Mouse (Mus musculus) midbrain, embryonic 11.5 days (tissue): ENCODE results near the gene Mpzl2. TPM values are rescaled to one million over a fixed set of nuclear protein-coding genes. Genes with fewer than 3 reads are reported as not detected.

ENCODE experiments used
- ATAC-seq: fragments of 200-750 bp; cut with Nextera tagmentation; 2 replicates; pipeline ENCODE4 v1.8.0; 2017; ENCODE audit warnings: moderate TSS enrichment, moderate library complexity; ENCODE audit not compliant: low FRiP score
- DNase-seq: peaks from one replicate; pipeline ENCODE4 v3.0.0; 2015; ENCODE audit warnings: low spot score; ENCODE audit errors: missing footprints
- H3K27ac ChIP-seq: fragments of 300-500 bp; sonication (generic); 2 replicates; pipeline ENCODE4 v1.5.1; 2014; ENCODE audit warnings: low read depth, low read length
- H3K27me3 ChIP-seq: fragments of 300-500 bp; sonication (generic); 2 replicates; pipeline ENCODE4 v1.6.1; 2014; ENCODE audit warnings: mild to moderate bottlenecking, low read length, moderate library complexity, mixed read lengths; ENCODE audit not compliant: control insufficient read depth, insufficient read depth
- H3K36me3 ChIP-seq: fragments of 300-500 bp; sonication (generic); 2 replicates; pipeline ENCODE4 v1.6.1; 2014; ENCODE audit warnings: mild to moderate bottlenecking, low read length, moderate library complexity, mixed read lengths; ENCODE audit not compliant: control insufficient read depth, insufficient read depth
- H3K4me1 ChIP-seq: fragments of 300-500 bp; sonication (generic); 2 replicates; pipeline ENCODE4 v1.6.1; 2014; ENCODE audit warnings: low read length; ENCODE audit not compliant: control insufficient read depth, insufficient read depth
- H3K4me2 ChIP-seq: fragments of 300-500 bp; sonication (generic); 2 replicates; pipeline ENCODE4 v1.6.1; 2014; ENCODE audit warnings: mild to moderate bottlenecking, moderate library complexity
- H3K4me3 ChIP-seq: fragments of 300-500 bp; sonication (generic); 2 replicates; pipeline ENCODE4 v1.5.1; 2014; ENCODE audit warnings: low read depth, low read length
- H3K9ac ChIP-seq: fragments of 300-500 bp; sonication (generic); 2 replicates; pipeline ENCODE4 v1.6.1; 2014; ENCODE audit warnings: low read length
- H3K9me3 ChIP-seq: fragments of 300-500 bp; sonication (generic); 2 replicates; pipeline ENCODE4 v1.6.1; 2016; ENCODE audit warnings: low read length; ENCODE audit not compliant: control insufficient read depth
- WGBS: fragments of 180-500 bp; shearing (Covaris S2); extraction: QIAGEN DNeasy Blood & Tissue Kit; methylation state at CpG from one replicate; pipeline ENCODE4 v1.1.7; 2014; 5-methylcytosine and 5-hydroxymethylcytosine counted together
- polyA plus RNA-seq: library from polyadenylated mRNA; unstranded; fragments of >200 nt; fragmentation: Nextera tagmentation; extraction: Ambion mirVana; gene quantifications from 2 replicates; pipeline ENCODE4 v1.2.1, GENCODE M21; 2014

Mpzl2 gene
- polyA plus RNA-seq, 1 experiment from 2014 or later = 0.63 TPM

DNA sequence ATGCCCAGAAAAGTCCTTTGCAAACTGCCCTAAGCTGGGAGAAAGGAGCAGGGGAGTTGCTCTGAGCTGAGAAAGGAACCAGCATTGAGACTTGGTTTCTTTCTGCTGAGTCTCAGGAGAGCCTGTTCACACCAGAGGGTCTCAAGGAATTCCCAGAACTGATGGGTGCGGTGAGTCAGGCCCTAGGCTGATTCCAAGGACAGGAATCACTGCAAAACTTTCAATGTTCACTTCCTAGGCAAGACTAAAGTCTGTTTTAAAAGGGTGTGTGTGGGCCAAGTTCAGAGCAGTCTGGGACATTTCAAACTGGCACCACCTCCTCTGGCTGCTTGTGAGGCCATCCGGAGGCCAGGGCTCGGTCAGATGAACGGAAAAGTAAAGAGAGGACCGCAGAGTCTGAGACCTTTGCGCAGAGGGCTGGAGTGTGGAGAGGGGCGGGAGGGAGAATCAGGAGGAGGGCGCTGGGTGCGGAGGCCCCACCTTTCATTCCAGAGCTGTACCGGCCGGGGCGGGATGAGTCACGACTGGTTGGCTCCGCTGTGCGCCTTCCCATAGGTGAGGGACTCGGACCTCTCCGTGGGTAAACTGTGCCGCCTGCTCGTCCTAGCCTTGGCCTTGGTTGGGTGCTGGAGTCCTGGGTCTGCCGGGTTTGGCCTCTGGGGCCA, 2.6 kb downstream of the Mpzl2 start:
- no peaks in the 10 kb centered on the region for H3K9me3 ChIP-seq
- H3K36me3 ChIP-seq = no peaks in the 10 kb centered on the region
- H3K4me1 ChIP-seq = no peaks in the 10 kb centered on the region
- WGBS = 1% methylated on average over 20 of the region's 20 CpGs
- no peak overlapping the region for H3K27ac ChIP-seq
- H3K4me2 ChIP-seq = 0 out of 2 replicates have a peak overlapping the region, but pooled peaks have one; percentile 15
- no peak overlapping the region for H3K4me3 ChIP-seq
- peaks cover 46% of the 10 kb centered on the region for H3K27me3 ChIP-seq
- ATAC-seq = no peak
- no peak overlapping the region for H3K9ac ChIP-seq
- peak; percentile 88 for DNase-seq

DNA sequence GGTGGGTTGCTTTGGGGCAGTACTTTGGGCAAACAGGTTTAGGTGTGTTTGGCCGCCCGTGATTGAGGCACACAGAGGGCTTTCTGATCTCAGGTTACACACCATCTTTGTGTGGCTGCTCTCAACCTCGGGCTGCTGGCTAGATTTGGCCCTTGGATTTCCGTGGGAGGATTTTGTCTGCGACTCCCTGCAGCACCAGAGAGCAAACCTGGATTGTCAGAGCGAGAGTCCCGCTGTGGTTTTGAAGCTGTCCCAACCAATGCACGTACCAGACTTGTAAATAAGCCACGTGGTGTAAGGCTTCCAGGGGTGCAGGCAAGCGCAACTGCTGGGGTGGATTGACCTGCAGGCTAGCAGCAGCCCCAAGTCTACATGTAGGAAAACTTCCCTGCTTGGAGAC, 3.3 kb downstream of the Mpzl2 start:
- H3K9me3 ChIP-seq = no peaks in the 10 kb centered on the region
- H3K4me1 ChIP-seq = no peaks in the 10 kb centered on the region
- H3K4me3 ChIP-seq = no peak overlapping the region
- 0 out of 2 replicates have a peak overlapping the region, but pooled peaks have one; percentile 15 for H3K4me2 ChIP-seq
- H3K36me3 ChIP-seq = no peaks in the 10 kb centered on the region
- DNase-seq (peak; percentile 87), ATAC-seq (no peak)
- H3K9ac ChIP-seq = no peak overlapping the region
- no peak overlapping the region for H3K27ac ChIP-seq
- H3K27me3 ChIP-seq = peaks cover 46% of the 10 kb centered on the region
- 0% methylated on average over 10 of the region's 10 CpGs for WGBS

DNA sequence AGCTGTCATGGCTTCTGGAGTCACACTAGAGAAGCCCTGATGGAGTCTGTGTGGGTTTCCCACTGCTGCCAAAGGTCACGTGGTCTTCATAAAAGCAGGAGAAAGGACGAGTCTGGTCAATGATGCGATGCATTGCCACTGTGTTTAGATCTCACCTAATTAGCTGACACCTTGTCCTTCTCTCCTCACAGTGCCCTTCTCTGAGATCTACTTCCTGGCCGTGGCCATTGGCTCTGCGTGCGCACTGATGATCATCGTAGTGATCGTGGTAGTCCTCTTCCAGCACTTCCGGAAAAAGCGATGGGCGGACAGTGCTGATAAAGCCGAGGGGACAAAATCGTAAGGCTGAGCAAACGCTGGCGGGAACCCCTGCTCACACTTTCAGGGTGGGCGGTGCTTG, 7.4 kb downstream of the Mpzl2 start:
- WGBS = 91% methylated on average over 16 of the region's 16 CpGs
- no peak overlapping the region for H3K9ac ChIP-seq
- no peak overlapping the region for H3K4me2 ChIP-seq
- H3K4me3 ChIP-seq = no peak overlapping the region
- H3K36me3 ChIP-seq = no peaks in the 10 kb centered on the region
- H3K27ac ChIP-seq = no peak overlapping the region
- H3K9me3 ChIP-seq = no peaks in the 10 kb centered on the region
- H3K27me3 ChIP-seq = peaks cover 20% of the 10 kb centered on the region
- H3K4me1 ChIP-seq = no peaks in the 10 kb centered on the region
- ATAC-seq (no peak), DNase-seq (no peak)

DNA sequence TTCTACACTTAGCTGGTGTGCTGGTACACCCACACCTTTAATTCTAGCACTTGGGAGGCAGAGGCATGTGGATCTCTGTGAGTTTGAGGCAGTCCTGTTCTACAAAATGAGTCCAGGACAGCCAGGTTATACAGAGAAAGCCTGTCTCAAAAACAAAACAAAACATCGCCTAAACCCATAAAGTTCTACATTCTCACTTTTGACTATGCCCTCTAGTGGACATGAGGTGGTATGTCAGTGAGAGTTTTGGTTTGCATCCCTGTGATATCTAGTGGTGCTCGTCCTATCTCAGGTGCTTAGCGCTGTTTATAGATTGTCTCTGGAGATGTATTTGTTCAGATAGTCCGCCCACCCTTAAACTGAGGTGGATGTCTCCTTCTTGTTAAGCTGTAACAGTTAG, 8.9 kb downstream of the Mpzl2 start:
- ATAC-seq = no peak
- Histone ChIP-seq H3K9ac (no peak overlapping the region), H3K4me3 (no peak overlapping the region), H3K36me3 (no peaks in the 10 kb centered on the region), H3K27me3 (peaks cover 5% of the 10 kb centered on the region), H3K9me3 (no peaks in the 10 kb centered on the region), H3K4me1 (no peaks in the 10 kb centered on the region), H3K27ac (no peak overlapping the region), H3K4me2 (no peak overlapping the region)
- 42% methylated on average over 4 of the region's 4 CpGs for WGBS
- DNase-seq = peak; percentile 92

DNA sequence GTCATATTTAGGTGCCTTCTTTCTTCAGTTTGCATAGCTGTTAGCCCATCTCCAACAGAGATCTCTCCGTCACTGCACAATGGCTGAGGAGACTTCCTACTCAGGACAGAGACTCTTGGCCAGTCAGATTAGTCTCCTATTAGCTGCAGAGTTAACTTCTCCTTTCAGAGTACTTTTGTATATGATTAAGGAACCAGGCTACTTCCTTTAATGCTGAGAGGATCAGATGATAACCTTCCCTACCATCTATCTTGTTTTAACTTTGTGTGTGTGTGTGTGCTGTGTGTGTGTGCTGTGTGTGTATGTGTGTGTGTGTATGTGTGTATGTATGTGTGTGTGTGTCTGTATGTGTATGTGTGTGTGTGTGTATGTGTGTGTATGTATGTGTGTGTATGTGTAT, 10.1 kb downstream of the Mpzl2 start:
- H3K4me2 ChIP-seq = no peak overlapping the region
- H3K4me3 ChIP-seq = no peak overlapping the region
- ATAC-seq (no peak), DNase-seq (no peak)
- H3K9ac ChIP-seq = no peak overlapping the region
- no peaks in the 10 kb centered on the region for H3K27me3 ChIP-seq
- no peaks in the 10 kb centered on the region for H3K36me3 ChIP-seq
- no peaks in the 10 kb centered on the region for H3K4me1 ChIP-seq
- no peaks in the 10 kb centered on the region for H3K9me3 ChIP-seq
- no peak overlapping the region for H3K27ac ChIP-seq
- 93% methylated on average over 1 of the region's 1 CpGs for WGBS

DNA sequence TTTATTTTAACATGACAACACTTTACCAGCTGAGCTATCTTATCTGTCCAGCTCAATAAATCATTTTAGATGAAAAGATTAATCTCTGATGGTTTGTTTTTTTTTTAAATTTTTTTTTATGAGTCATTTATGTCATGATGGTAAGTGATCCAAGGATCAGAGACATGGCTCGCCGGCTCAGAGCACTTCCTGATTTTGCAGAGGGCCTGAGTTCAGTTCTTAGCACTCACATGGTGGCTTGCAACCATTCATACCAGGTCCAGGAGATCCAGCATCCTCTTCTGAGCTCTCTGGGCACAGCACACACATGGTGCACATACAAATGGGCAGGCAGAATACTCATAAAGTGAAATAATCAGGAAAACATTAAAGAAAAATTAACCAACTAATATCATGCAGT, 10.7 kb downstream of the Mpzl2 start:
- Histone ChIP-seq H3K9ac (no peak overlapping the region), H3K27me3 (no peaks in the 10 kb centered on the region), H3K36me3 (no peaks in the 10 kb centered on the region), H3K4me1 (no peaks in the 10 kb centered on the region), H3K4me2 (no peak overlapping the region), H3K9me3 (no peaks in the 10 kb centered on the region), H3K4me3 (no peak overlapping the region), H3K27ac (no peak overlapping the region)
- WGBS = 92% methylated on average over 2 of the region's 2 CpGs
- ATAC-seq = no peak
- DNase-seq = no peak

DNA sequence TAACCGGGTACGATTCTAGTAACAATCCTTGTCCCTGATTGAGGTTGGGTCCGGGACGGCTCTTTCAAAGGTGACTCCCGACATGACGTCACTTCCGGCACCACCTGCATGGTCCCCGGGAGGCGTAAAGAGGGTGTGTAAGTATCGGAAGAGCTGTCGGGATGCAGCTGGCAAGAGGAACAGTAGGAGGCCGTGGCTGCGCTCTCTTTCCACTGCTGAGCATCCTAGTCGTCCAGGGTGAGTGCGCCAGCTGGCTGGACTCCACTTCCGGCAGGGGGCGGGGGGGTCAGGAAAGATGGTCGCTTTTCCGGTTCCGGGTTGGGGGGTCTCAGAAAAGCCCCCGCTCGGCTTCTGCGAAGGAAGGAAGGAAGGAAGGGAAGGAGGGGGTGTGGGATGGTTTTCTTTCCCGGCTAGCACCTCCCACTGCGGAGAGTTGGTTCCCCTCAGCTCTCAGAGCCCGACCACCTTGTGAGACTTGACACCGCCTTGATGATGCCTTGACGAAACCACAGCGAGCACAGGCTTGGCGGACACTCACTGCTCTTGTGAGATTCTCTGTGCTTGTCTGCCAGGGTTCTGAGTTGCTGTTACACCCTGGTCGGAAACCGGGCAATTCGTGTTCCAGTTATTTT, 15.6 kb downstream of the Mpzl2 start, which contains the start of gene Mpzl3:
Gene Mpzl3, plus strand, starts transcription at position 105 of the 632 bp plus-strand sequence.
- Histone ChIP-seq H3K4me1 (no peaks in the 10 kb centered on the region), H3K27ac (peak within 1 kb of the TSS; percentile 97), H3K36me3 (no peaks in the 10 kb centered on the region), H3K27me3 (0 out of 2 replicates have a peak, but pooled peaks cover 2% of the 10 kb centered on the region), H3K9me3 (no peaks in the 10 kb centered on the region), H3K9ac (peak within 1 kb of the TSS; percentile 64), H3K4me3 (peak within 1 kb of the TSS; percentile 58), H3K4me2 (peak within 1 kb of the TSS; percentile 54)
- ATAC-seq (peak; percentile 97), DNase-seq (peak; percentile 99)
- under 1% methylated on average over 33 of the region's 33 CpGs for WGBS

DNA sequence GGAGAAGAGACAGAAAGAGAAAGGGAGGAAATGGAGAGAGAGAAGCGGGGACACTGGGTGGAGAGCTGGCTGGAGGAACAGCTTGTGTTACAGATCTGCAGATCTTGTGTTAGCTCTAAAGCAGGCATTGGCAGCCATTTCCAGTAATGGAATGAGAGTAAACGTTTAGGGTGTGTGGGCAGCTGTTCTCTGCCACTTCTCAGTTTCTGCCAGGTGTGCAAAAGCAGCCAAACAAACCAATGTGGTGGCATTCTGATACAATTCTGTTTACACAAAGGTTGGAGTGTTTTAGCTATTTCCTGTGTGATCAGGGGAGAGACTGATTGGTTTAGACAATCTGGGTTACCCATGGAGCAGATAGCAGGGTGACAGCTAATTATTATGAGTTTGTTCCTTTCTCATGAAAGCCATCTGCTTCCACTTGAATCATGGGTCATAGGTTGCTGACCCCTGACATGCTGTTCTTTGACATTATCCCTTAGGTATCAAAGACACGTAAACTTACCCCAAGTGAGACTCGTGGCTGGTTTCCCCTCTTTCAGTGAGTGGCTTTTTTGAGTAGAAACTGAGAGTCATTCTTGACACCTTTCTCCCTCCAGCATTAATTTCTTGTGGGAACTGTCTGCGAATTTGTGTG, 18.8 kb downstream of the Mpzl2 start:
- DNase-seq (no peak), ATAC-seq (no peak)
- no peak overlapping the region for H3K9ac ChIP-seq
- 46% methylated on average over 5 of the region's 5 CpGs for WGBS
- no peak overlapping the region for H3K27ac ChIP-seq
- no peak overlapping the region for H3K4me2 ChIP-seq
- no peaks in the 10 kb centered on the region for H3K9me3 ChIP-seq
- H3K4me3 ChIP-seq = no peak overlapping the region
- H3K27me3 ChIP-seq = 0 out of 2 replicates have a peak, but pooled peaks cover 2% of the 10 kb centered on the region
- H3K36me3 ChIP-seq = no peaks in the 10 kb centered on the region
- no peaks in the 10 kb centered on the region for H3K4me1 ChIP-seq

DNA sequence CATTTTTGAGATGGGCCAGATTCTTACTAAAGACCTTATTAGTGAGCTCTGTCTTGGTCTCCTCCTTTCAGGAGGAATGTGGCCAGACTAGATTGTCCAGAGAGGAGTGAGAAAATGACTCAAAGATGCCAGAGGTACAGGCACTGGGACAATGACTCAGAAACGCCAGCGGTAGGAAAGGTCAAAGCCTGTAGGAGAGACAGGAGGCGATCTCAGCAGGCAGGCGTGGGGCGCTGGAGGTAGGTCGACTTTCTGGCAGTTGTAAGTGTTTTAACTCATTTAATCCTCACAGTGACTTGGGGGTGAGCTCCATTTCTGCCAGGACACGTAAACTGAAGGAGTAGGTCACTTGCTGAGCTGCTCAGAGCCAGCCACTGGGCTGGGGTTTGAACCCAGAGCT, 20.6 kb downstream of the Mpzl2 start:
- DNase-seq (no peak), ATAC-seq (no peak)
- H3K9ac ChIP-seq = no peak overlapping the region
- H3K36me3 ChIP-seq = no peaks in the 10 kb centered on the region
- H3K4me2 ChIP-seq = no peak overlapping the region
- H3K9me3 ChIP-seq = no peaks in the 10 kb centered on the region
- H3K4me1 ChIP-seq = no peaks in the 10 kb centered on the region
- WGBS = 43% methylated on average over 7 of the region's 7 CpGs
- 0 out of 2 replicates have a peak, but pooled peaks cover 2% of the 10 kb centered on the region for H3K27me3 ChIP-seq
- H3K4me3 ChIP-seq = no peak overlapping the region
- no peak overlapping the region for H3K27ac ChIP-seq
